Mouse (Mus musculus) left cerebral cortex, adult 9 months (tissue): ENCODE results near the gene Satb1.

Experiments
- DNase-seq, 2 experiments: peaks; one replicate each; pipeline ENCODE4 v3.0.0; 2022; ENCODE audit warnings: low spot score in 2 of 2

The Satb1 gene

DNA sequence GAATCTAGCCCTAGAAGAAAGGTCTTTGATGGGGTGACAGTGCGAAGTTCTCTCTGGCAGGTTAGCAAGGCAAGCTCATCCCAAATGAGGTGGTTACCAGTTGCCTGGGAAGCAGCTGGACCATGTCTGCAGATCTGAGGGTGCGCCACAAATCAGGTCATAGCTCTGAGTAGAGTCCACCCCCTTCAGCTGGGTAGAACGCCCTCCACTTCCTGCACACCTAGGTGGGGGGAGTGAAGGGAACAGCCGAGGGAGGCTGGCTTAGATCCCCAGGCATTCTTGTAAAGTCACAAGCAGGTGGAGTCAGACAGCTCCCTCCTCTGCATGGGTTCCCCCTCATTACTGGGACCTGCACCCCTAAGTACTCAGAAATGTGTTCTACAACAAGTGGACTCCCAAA is 6.6 kb downstream of the Satb1 start:
- no peak for DNase-seq

DNA sequence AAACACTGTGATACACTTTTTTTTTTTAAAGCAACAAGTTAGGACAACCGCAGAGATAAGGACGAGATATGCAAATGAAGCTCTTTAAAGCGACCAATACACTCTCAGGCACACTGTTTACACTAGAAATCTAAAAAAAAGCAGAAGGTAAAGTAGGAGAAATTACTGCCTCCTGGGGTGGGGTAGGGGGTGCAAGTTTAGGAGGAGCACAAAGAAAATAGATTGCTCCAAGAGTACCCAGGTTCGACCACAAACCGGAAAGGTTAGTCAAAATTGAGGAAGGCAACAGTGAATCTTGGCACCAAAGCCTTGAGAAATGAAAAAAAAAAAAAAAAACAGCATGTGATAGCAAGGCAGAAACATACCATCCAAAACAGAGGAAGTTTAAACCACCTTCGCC is 18.8 kb downstream of the Satb1 start:
- DNase-seq, result no peak

DNA sequence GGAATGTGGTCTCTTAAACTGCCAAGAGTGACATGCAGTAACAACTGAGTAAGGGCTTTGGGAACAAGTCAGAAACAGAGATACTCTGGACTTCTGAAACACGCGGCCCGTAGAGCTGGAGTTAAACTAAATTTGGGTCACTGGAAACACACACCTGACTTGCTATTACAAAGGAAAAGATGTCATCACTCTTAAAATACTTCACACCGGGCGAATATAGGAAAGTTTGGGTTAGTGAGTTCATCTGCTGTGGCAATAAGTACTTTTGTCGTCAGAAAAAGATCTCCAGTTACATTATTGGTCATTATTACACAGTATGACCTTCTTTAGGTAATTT is 19.3 kb downstream of the Satb1 start:
- no peak for DNase-seq

DNA sequence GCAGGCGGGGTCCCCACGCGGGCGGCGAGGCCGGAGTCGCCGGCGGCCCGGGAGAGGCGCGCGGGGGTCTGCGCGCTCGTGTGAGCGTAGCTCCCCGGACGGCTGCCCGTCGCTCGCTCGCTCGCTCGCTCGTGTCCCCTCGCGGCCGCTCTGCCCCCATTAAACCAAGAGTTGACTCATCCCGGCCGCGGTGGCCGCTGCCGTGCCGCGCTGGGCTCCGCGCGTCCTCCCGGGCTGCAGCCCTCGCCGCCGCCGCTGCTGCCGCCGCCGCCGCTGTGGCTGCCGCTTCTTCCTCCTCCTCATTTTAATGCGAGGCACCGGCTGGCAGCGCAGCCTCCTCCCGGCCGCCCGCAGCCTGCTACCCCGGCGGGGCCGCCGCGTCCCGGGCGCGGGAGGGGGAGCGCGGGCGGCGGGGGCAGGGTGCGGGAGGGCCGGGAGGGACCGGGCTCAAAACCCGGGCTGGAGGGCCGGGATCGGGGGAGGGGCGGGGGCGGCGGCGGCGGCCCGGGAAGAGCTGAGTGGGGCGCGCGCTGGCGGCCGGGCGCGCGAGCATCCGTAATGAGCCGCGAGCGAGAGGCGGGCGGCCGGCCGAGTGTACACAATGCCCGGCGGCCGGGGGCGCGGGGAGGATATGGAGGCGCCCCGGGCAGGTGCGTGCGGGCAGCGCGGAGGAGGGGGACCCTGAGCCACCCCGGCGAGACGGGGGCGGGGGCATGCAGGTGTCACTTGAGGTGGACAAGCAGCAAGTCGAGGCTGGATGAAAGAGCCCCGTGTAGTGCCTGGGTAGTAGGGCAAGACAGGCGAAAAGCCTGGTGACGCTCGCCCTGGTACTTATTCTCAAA is 19.9 kb downstream of the Satb1 start:
- no peak for DNase-seq

DNA sequence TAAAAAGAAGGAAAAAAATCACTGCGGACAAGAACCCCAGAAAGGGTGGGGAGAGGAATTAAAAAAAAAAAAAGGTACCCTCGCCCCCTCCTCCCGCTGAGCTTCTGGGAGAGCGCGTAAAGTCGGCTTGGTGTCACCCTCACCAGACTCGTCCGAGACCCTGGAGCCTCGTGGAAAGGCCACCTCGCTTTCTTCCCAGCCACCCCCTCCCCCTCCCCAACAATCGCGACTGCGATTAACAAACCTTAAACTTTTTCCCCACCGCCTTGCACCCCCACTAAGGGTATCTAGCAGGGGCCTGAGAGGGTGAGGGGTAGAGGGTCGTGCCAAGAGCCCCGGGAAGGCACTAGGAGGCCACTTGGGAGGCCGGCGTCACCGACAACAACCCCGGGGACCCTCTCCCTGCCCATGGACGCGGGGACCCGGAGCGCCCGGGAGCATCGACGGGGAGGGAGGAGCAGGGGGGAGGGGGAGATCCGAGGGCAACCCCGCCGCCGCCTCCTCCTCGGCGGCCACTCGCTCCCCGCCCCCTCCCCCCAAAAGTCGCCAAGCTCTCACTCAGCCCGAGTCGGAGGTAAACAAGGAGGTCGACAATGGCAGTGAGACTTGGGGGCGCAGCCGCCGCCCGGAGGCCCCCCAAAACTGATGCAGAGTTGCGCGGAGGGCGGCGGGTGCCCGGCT is 20.7 kb downstream of the Satb1 start:
- no peak for DNase-seq

DNA sequence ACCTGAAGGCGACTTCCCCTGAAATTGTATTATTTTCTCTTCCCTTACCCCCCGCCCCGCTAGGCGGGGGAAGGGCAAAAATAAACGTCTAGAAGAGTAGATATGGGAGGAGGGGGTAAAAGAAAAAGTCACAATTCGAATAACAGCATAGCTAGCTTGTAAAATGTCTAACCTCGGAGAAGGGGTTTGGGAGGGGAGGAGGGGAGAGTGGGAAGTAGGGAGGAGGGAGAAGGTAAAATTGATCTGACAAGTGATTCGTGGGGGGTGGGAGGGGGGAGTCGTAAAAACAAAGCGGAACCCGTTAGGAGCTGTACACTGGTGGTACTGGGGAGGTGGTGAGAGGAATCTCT is 21.2 kb downstream of the Satb1 start:
- DNase-seq, result no peak

DNA sequence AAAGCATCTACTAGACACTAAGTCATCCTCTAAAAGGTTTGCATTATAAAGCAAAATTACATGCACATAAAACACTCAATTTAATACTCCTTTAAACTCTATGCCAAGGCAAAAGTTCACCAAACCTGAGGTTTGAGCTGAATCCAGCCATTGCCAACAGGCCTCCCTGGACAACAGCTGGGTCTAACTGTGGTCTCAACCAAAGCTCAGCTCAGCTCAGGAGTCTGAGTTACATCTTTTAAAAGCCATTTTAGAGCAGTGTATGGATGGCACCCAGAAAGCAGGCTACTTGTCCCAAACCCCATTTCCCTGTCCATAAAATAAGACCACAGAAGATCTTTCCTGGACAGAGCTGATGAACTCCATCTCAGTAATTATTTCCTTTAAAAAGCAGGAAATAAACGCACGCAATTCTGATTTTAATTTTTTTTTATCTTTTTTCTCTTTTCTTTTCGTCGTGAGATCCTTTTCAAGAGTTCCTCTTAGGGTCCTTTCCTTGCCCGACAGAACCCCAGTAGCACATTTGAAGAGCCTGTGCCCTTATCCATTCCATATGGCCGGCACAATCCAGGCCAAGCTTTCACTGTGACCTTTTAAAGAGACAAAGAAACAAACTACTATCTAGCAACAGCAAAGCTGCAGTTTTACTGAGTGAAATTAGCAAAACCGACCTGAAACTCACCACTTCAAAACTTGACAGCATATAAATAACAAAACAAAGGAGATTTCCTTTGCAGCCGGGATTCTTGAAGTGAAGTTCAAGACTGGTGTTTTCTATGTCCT is 21.8 kb downstream of the Satb1 start:
- no peak for DNase-seq

DNA sequence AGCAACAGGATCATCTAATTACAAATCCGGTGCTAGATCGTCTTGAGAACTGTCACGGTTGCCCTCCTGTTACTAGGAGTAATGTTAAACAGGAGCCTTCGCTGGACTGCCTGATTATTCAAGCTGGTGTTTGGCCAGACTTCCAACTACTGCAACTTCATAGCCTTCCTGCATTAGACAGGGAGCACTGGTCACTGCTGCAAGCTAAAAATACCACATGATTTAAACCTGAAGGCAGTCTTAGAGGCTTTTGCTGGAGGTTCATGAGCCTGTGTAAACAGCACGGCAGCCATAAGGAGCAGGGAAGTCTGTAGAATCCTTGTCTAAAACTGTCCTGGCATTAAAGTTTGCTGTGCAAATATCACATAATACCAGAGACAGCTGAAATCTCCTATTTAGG is 25.7 kb downstream of the Satb1 start:
- no peak for DNase-seq

DNA sequence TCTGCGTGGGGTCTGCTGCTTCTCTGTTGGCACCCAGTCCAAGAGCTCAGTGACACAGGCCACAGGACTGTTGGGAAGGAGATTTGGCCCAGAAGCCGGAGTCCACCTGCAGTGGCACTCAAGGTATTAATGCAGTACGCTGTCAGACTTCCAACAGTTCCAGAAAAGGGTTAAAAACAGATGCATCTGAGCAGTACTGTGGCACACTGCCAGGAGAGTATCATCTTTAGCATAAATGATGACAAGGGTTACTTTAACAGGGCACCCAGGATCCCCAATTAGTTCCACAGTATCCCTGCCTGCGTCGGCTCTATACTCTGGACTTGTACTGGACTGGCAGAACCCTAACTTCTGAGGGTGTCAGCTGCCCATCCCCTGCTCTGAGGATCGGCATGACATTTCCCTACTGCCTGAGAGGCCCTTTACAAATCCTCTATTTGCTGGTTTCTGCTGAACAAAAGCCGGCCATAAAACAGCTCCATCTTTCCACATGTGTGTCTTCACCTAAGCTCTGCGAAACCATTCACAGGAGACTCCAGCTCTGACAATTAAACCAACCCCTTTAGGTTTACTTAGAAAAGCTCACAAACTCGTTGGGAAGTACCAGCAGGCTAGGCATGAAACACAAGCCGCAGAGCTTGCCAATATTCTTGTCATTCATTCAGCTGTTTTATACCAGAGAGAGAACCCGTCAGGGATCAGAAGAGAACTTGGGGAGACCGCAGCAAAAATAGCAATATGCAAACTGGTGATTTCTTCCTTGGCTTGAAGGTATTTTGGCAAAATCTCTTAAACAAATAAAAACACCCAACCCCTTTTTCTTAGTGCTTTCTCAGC is 26.7 kb downstream of the Satb1 start:
- DNase-seq, result no peak

DNA sequence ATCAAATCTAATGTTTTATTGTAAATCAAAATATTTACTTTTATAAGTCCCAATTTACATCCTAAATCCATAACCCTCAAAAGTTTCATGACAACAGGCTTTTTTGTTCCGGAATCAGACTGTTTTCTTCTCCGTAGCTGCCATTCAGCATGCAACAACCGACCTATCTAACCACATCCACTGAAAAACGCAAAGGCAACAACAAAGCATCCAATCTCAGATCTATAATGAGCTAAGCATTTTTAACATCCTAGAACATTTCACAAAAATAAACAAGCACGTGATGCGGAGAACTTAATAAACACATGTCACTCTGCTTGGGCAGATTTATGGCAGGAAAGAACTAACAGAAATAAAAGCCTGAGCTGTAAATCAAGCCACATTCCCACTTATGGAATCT is 32.9 kb downstream of the Satb1 start:
- no peak for DNase-seq

DNA sequence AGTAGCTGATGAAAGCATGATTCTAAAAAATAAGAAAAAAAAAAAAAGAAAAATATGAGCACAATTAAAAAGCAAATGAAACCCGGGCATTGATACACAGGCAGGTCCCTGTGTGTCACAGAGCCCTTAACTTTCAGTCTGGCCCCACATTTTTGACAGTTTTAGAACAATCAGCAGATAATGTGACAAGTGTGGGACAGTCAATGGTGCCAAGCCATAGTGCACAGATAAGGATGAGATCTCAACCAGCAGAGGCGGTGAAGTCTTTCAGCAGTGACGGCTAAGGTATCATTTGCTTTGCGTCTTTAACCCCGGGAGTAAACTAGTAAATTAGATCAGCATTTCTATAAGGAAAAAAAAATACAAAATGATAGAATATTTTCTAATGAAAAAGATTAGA is 36.6 kb downstream of the Satb1 start:
- DNase-seq, result no peak

DNA sequence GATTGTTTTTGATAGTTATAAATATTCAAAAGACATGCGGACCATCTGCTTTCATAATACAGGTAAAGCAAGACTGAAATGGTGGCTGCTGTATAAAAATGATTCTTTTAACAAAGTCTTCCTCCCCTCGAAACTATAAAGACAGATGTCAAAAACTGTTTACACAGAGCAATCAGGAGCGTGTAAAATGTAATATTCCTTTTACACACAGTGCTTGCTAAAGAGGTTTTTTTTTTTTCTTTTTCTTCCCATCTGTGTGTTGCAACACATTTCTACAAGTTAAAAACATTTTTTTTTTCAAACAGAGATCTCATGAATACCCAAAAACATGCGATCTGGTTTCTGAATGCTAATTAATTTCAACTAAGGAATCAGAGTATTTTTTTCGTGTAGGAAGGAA is 41.9 kb downstream of the Satb1 start:
- DNase-seq, result no peak

DNA sequence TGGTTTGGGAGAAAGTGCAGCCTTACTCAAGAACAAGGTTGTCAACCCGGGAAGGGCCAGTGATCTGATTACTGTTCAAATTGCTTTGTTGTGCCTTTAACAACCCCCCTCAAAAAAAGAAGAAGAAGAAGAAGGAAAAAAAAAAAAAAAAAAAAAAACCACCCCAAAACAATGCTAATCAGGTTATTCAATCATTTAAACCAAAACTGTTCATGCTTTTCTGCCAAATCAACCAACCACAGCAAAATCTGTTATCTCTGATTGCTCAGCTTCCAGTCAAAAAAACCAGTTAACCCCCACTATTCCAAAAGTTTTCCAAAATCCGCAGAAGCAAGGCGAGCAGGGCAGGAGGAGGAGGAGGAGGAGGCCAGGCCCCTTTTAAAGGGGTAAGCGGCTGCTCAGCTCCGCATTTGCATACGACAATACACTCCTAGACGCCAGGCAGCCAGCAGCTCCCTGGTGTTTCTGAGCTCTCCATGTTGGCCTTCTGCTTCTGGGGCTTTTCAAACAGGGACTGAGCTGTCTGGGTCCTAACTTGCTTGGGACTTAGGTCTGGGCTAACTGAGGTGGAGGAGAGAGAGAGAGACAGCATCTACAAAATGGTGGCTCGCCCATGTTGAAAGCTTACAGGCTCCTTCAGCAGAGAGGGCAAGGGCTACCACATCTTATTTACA is 42.6 kb downstream of the Satb1 start:
- no peak for DNase-seq

DNA sequence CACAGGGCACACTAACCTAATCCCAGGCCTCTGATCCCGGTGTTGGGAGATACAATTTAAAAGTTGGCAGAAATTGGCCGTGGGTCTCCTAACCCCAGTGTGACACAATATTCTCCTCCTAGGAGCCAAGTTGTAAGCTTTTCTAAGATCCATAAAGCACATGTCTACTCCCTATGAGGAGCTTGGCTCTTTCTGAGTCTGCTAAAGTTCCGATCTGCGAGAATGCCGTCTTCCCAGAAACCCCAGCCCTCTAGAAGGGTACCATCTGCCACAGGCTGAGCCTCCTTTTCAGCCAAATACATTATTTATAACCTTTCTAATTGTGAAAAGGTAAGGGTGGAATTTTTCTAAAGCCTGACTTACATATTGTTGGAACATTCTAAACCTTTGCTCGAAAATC is 43.3 kb downstream of the Satb1 start:
- DNase-seq, result no peak

DNA sequence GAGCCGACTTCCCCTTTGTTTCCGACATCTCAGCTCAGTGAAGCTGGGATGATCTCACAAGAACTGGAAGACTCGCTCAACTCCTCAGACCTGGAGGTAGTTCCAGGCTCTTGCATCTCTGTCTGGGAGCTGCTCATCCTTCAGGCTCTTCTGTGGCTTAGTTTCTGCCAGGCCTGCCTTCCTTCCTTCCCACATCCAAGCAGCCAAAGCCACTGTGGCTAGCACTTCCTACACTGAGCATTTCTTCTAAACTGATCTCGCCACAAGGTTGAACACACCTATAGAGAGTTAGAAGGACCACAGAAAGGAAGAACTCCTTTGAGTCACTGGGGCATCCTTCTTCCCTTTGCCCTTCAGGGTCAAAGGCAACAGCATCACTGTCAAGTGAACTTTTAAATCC is 44.0 kb downstream of the Satb1 start:
- DNase-seq, result no peak

DNA sequence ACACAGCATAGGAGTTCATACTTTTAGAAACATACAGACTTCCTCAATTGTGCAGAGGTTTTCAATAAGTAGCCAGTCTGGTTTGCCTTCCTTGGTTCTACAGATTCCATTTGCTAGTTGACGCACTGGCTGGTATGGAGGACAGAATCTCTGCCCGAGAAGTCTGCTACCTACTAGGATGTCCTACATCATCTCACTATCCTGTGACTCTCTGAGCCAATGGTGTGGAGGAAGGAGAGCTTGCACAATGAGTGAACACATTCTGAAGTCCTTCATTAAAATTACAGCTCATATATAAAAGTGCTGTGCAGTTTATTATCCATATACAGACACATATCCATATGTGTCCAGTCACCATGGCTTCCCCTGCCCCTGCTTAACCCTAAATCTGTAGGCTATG is 45.1 kb downstream of the Satb1 start:
- no peak for DNase-seq

DNA sequence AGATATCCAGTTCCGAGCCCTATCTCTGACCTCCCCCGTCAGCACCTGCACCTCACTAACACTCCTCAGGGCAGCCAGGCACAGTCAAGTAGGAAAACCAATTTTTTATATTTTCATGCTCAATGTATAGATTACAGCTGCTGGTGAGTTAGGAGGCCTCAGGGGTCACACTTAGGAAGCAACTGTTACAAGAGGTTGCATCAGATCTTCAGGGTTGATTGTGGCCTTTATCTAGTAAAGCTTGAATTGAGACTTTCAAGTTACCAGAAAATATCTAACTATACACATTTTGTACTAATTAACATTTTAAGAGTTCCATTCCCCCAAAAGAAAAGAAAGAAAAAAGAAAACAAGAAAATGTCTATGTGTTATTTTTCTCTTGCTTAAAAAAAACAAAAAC is 47.0 kb downstream of the Satb1 start:
- no peak for DNase-seq

DNA sequence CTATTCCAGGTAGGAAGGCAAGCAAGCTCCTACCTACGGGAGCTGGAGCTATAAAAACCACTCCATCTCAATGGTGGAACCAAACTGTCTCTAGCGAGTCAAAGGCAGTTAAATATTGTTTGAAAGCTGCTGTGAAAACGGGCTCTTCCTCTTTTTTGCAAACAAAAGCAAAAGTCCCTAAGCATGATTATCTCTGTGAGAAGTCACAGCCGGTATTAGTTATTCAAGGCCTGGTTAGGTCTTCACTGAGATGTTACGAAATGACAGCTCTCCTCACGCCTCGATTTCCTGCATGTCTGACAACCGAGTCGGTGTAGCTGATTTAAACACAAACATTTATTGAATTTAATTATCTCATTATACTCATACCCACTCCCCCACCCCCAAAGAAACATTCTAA is 48.2 kb downstream of the Satb1 start:
- no peak for DNase-seq

DNA sequence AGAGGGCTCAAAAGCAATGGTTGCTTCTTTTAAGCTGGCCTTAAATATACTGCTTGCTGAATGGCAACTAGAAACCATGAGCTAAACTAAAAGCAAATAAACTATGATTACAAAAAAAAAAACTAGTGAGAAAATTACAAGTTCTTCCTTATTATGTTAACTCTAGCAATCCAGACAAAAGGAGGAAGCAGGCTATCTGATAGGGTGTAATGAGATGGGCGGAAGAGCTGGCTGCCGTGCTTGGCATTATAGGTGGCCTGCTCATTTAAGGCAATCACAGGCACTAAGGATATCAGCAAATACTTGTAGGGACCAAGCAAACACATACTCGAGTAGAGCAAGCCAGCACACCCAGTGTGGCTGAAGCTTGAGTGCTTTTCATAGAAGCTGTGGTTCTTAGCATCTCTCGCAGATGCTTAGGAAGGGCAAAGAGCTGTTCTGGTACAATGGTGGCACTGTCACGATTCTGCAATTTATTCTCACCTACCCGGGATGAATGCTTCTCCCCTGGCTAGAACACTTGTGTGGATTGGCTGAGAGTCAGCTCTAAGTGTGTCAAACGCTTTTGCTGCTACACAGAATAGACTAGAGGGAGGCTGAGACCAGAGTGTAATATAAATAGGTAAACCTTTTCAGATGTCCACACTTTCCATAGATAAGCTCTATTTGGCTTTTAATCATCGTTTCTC is 49.4 kb downstream of the Satb1 start:
- DNase-seq, result peak in 1 of 2 experiments; percentile 34

DNA sequence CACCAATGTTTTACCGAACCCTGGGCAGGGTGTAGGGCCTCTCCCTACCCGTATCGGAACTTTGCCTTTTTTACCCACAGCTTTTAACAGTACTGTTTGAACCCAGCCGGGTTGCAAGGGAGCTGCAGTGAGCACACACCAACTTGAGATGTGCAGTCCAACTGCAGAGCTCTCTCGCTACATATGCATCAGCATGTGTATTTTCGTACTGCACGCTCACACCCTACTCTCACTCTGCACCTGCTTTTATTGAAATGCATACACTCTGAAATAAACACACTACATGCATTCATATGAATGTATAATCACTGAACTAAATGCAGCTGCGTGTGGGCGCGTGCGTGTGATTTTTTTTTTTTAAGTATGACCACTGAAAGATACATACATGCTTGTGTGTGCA is 53.1 kb downstream of the Satb1 start:
- DNase-seq, result peak in 1 of 2 experiments; percentile 36

DNA sequence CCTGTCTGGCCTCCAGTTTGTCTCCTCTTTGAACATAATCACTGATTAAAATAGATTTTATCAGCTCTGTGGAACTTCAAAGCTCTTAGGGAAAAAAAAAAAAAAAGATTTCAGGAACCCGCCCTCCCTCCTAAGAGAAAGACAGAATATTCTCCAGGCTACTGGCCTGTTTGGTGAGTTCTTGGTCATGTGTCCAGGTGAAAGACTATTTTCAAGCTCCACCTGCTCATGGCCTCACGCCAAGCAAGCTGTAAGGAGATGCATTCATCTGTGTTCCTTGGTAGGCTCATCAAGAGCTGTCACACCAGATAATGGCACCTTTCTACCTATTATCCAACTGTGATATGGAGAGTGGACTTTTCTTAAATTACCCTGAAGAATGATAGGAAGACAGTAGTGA is 54.1 kb downstream of the Satb1 start:
- DNase-seq, result no peak
